Mouse (Mus musculus) T-helper 1 cell (primary cell): ENCODE measurements at regions not wholly inside any gene's neighbourhood (a gene's known extent, or its start where the extent isn't known, plus 50 kb on each side); places are given as distances from the start of the nearest gene placed in this dataset.

Experiments used
- in situ Hi-C: fragments of 300-600 bp; cut with MboI, MseI; formaldehyde crosslinking; loops from one replicate; pipeline ENCODE4 v1.15.1; 2025; ENCODE audit warnings: high pct_unique_total_duplicates

DNA sequence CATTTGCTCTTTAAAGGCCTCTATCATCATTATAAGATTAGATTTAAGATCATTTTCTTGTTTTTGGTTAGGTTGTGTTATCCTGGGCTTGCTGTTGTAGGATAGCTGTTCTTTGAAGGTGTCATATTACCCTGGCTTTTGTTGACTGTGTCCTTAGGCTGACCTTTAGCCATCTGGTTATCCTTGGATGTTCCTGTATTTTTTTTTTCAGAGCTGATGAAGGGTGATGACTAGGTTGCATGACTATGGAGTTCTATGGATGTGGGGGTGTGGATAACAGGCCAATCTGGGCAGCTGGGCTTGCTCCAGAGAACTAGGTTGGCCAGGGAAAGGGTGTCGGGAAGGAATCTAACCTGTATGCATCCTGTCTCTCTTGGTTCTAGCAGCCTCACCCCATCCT, 74.2 kb downstream of the Dmrta1 start:
- in situ Hi-C loops: no loop called here

DNA sequence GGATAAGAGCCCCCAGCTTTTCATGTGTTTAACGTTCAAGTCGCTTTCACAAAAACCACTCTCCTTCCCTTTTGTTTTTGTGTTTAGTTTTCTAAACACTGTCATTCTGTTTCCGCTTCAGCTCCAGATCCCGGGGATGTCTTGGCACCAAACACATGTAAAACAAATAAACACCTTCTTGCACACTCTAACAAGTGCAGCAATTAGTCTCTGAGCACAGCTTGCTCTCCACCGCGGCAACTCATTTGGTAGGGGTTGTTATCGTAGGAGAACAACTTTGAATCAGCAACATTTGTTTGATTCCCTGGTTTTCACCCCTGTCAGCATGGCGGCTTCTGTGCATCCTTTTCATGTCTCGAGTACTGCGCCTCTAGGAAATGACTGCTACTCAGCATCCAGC, 97.0 kb downstream of the Dmrta1 start:
- in situ Hi-C loops: loop anchor here (10.0 kb wide), 1 partner anchor 1051 kb away; the partner anchor contains the start of genes Gm26566 and Klhl9

DNA sequence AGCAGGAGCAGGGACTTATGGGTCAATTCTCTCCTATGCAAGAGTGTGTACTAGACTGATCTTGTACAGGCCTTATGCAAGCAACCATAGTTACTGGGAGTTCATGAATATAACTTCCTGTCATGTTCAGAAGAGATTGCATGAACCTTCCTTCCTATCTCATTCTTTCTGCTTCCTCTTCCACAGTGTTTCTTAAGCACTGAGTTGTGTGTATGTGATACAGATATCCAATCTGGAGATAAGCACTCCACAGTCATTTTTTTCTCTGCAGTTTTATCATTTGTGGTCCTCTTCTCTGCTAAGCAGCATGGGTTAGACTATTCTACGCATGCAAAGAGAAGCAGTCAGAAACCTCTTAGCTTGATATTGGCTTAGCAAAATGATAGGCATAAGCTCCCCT, 102.3 kb downstream of the Dmrta1 start:
- in situ Hi-C loops: no loop called here

DNA sequence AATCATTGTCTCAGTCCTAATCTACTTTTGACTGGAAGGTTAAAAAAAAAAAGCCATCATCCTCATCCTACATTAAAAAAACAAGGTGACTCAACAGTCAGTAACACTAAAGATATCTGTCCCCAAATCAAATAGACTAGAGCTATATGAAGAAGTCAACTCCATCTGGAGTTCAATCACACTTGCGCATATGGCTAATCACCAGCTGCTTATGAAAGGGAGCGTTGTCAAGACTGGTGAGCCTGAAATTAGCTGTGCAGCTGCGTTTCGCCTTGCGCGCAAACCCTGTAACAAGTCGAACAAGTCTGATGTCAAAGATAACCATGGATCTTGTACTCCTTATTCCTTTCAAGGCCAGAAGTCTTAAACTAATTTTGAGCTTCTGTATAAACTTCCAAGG, 137.6 kb downstream of the Dmrta1 start:
- in situ Hi-C loops: loop anchor here (10.0 kb wide), 1 partner anchor 1258 kb away; no protein-coding TSS in a partner anchor

DNA sequence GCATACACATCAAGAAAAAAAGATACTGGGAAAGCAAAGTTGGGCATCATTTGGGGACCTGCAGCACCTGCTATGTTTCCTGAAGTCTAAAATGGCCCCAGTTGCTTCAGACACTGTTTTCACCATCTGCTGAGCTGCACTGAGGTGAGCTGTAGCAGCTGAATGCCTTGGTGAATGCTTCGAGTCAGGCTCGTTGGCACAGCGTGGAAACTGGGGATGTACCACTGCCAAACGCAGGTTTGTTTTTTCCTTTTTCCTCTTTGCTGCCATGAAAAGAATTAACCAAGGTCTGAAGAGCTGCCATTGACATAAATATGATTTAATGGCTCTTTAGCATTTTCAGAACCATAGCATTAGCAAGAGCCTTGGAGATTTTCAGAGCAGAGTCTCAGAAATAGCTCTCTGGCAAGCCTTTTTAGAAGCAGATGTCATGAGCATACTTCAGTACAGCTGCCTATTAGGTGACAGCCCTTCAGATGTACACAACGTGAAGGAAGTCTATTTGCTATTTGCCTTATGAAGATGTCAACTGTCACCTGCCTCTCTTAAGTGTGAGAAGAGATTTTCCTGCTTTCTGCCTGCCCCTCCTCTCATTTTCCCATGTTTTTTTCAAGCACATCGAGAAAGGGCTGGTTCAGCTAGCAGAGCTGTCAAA, 155.4 kb downstream of the Dmrta1 start:
- in situ Hi-C loops: no loop called here

DNA sequence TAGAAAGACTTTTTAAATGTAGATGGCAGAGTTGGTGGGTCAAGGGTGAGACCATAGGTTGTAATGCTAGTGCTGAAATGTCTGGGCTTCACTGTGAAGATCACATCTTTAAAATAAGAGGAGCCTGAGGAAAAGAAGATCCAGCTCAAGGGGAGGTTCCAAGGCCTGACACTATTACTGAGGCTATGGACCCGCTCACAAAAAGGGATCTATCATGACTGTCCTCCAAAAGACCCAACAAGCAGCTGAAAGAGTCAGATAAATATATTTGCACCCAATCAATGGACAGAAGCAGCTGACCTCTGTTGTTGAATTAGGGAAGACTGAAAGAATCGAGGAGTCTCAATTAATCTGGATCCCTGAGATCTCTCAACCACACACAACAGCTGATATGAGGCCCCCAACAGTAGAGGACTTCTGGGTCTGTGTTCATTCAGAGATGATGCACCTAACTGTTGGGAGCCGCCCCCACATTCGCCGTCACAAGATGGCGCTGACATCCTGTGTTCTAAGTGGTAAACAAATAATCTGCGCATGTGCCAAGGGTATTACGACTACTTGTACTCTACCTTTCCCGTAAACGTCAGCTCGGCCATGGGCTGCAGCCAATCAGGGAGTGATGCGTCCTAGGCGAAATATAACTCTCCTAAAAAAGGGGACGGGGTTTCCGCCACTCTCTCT, 196.3 kb downstream of the Dmrta1 start:
- in situ Hi-C loops: loop anchor here (10.0 kb wide), 1 partner anchor 481 kb away; no protein-coding TSS in a partner anchor

DNA sequence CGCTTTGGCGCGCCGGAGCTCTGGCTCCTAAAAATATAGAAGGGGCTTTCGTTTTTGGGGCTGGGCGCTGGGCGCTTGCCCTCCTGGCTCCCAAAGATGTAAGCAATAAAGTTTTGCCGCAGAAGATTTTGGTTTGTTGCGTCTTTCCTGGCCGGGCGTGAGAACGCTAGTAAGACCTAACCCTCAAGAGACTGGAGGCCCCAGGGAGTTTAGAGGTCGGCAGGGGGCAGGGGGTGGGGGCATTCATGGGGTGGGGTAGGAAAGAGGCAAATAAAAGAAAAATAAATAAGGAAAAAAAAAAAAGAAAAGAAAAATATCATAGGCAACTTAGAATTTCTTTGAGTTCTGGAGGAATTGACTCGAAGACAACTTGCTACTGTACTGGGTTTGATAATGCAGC, 196.9 kb downstream of the Dmrta1 start:
- in situ Hi-C loops: loop anchor here (10.0 kb wide), 1 partner anchor 481 kb away; no protein-coding TSS in a partner anchor

DNA sequence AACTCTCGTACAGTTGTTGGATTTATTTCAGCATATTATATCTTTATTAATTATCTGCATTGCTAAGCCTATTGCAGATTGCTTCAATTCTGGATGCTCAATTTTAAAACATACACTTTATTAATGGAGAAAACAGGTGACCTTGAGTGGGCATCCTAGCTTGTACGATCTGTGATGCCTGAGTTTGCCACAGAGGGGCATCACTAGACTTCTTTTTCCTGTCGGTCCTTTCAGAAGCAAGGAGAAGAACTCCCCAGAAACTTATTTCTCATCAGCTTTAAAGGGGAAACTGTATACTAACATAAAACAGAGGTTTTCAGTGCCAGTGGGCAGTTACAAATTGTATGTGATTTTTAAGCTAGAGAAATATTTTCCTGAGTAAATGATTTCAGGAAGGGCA, 201.8 kb downstream of the Dmrta1 start:
- in situ Hi-C loops: no loop called here

DNA sequence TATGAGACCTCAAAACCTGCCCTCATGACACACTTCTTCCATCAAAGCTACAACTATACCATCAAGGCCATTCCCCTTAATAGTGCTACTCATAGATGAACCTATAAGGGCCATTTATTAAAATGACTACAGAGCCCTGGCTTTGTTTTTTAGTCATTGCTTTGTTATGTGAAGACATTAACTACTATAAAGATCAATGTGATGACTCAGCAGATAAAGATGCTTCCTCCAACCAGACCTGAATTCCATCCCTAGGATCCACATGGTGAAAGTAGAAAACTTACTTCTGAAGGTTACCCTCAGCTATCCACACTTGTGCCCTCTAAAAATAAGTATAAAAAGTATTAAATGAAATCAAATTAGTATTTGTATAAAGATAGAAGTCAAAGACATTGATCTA, 230.4 kb downstream of the Dmrta1 start:
- in situ Hi-C loops: no loop called here

DNA sequence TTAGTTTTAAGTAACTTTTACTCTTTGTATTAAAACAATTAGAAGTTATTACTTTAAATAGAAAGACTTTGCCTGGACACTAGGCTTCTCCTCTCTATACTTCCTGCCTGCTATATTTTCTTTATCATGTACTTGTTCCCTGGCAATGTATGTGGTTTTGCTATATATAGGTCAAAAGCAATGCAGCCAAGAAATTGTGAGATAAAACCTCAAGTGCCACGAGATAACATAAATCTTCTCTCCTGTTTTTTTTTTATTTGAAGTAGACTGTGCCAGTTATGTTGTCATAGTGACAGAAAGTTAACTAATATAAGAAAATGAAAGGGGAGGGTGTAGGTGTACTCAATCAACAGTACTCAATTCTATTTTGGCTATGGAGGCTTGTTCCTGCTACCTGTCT, 258.4 kb downstream of the Dmrta1 start:
- in situ Hi-C loops: no loop called here

DNA sequence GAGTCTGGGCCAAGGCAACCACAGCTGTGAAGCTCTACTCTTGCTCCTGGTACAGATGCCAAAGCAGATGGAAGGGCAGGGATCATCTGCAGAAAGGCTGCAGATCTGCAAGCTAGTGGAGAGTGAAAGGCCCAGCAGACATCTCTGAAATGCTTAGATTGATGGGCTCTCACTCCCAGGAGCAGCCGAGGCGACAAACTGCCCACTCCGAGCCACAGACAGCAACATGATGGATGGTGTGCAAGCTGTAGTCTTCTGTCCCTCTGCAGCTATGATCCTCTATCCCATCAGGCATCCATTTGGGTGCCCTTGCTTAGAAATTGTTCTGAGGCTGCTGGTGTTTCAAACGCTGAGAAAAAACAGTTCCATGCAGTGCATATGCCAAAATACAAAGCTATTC, 262.1 kb downstream of the Dmrta1 start:
- in situ Hi-C loops: no loop called here

DNA sequence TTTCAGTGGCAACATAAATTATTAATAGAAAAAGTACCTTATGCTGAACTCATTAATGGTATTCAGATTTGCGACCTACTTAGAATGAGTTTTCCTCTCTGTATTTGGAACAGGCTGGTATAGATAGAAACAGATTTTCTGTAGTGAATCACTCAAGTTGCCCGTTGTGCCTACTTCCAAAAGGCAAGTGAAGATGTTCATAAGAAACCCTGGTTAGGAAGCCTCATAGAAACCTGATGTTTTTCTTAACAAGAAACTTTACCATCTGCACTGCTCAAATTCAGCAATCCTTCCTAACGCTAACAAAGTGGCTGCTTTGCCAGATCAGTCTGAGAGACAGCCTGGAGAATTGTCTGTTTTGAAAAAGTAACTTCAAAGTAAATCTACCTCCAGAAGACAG, 242.5 kb upstream of the Zfp352 start:
- in situ Hi-C loops: loop anchor here (10.0 kb wide), 1 partner anchor 649 kb away; no protein-coding TSS in a partner anchor

DNA sequence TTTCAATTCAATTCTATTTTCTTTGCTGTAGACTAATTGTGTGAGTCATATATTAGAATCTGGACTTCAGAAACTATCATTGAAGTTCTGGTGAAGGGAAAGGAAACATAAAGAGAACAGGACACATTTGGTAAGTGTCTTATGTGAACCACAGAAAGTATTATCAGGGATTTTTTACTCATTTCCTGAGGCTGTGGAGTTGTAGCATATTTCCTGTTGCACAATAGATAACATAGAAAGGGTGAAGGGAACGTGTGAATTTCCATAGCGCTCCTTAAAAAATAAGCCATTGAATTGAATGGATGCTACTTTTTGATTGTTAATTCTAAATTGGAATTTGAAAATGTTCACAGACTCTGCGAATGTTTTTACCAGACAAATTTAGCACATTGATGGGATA, 215.2 kb upstream of the Zfp352 start:
- in situ Hi-C loops: no loop called here

DNA sequence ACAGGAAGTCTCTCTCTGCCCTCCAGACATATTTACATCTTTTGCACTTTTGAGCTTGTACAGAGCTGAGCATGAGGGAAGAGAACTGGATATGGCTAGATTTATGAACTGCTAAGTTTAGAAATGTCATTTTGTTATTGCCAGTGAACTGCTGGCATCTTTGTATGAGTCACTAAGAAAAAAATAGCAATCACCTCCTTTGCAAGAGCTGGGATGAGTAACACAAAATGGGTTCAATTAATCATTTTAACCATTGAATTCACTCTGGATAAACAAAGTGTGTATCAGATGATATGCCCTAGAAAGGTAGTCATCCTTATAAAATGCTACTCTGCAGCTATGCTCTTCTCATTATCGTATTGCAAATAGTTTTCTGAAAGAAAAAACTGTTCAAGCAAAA, 214.7 kb upstream of the Zfp352 start:
- in situ Hi-C loops: no loop called here

DNA sequence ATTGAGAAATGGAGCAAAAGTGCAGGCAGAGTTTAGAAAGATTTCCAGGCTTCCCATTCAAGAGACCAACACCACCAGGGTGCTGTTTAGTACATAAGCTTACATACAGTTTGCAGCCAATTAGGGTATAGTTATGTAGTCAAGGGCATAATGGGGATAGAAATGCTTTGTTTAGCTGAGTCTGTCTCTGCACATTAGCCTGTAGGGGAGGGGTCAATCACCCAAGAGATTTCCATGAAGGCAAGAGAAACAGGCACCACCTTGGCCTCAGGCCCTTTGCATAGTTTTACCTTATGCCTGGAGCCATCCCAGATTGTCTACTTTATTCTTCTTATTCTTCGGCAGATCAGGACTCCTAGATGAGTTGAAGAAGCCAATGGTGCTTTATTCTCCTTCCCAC, 205.9 kb upstream of the Zfp352 start:
- in situ Hi-C loops: no loop called here

DNA sequence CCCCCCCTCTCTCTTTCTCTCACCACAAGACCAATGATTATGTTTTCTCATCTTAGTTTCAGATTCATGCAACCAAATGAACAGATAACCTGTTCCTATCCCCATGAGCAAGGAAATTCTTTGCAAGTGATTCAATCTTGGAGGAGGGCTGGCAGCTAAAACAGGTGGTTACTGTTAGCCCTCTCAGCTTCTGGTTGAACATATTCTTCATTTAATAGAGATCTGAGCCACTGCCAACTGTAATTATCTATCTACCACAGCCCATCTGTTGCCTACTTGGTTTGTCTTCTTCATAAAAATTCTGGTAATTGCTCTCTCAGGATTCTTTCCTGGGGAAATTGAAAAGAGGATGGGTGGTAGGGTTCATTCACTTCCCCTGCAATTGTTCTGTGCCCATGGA, 204.4 kb upstream of the Zfp352 start:
- in situ Hi-C loops: no loop called here
